Mouse (Mus musculus) heart, embryonic 13.5 days (tissue): ENCODE results near the gene Atxn1l. TPM values are rescaled to one million over a fixed set of nuclear protein-coding genes. Genes with fewer than 3 reads are reported as not detected.

Experiments
- ATAC-seq: fragments of 200-750 bp; cut with Nextera tagmentation; 2 replicates; pipeline ENCODE4 v1.8.0; 2017; ENCODE audit warnings: moderate TSS enrichment; ENCODE audit not compliant: insufficient number of reproducible peaks, low FRiP score, low TSS enrichment; ENCODE audit errors: extremely low read depth
- H3K27ac ChIP-seq: fragments of 300-500 bp; sonication (generic); replicated peaks from 2 replicates; pipeline ENCODE4 v1.5.1; 2015; ENCODE audit warnings: moderate library complexity, mild to moderate bottlenecking, inconsistent platforms
- H3K27me3 ChIP-seq: fragments of 300-500 bp; sonication (generic); replicated peaks from 2 replicates; pipeline ENCODE4 v1.6.1; 2015; ENCODE audit warnings: mild to moderate bottlenecking, inconsistent platforms
- H3K36me3 ChIP-seq: fragments of 300-500 bp; sonication (generic); 2 replicates; pipeline ENCODE4 v1.6.1; 2015; ENCODE audit warnings: mild to moderate bottlenecking, inconsistent platforms
- H3K4me1 ChIP-seq: fragments of 300-500 bp; sonication (generic); 2 replicates; pipeline ENCODE4 v1.6.1; 2015; ENCODE audit warnings: inconsistent platforms
- H3K4me2 ChIP-seq: fragments of 300-500 bp; sonication (generic); 2 replicates; pipeline ENCODE4 v1.6.1; 2015; ENCODE audit warnings: inconsistent platforms, mild to moderate bottlenecking, moderate library complexity
- H3K4me3 ChIP-seq: fragments of 300-500 bp; sonication (generic); 2 replicates; pipeline ENCODE4 v1.5.1; 2015; ENCODE audit warnings: moderate library complexity, mild to moderate bottlenecking, inconsistent platforms
- H3K9ac ChIP-seq: fragments of 300-500 bp; sonication (generic); 2 replicates; pipeline ENCODE4 v1.6.1; 2015; ENCODE audit warnings: inconsistent platforms, mild to moderate bottlenecking, moderate library complexity
- H3K9me3 ChIP-seq: fragments of 300-500 bp; sonication (generic); 2 replicates; pipeline ENCODE4 v1.6.1; 2016; ENCODE audit warnings: inconsistent platforms
- WGBS: fragments of 180-500 bp; shearing (Covaris S2); methylation state at CpG from one replicate; pipeline ENCODE4 v1.1.7; 2015; ENCODE audit warnings: mixed read lengths; 5-methylcytosine and 5-hydroxymethylcytosine counted together
- polyA plus RNA-seq: library from polyadenylated mRNA; unstranded; fragments of >200 nt; fragmentation: Nextera tagmentation; extraction: Ambion mirVana; gene quantifications from 2 replicates; pipeline ENCODE4 v1.2.1, GENCODE M21; 2015

Atxn1l gene
- polyA plus RNA-seq, 1 experiment from 2014 or later = 4.4 TPM

DNA sequence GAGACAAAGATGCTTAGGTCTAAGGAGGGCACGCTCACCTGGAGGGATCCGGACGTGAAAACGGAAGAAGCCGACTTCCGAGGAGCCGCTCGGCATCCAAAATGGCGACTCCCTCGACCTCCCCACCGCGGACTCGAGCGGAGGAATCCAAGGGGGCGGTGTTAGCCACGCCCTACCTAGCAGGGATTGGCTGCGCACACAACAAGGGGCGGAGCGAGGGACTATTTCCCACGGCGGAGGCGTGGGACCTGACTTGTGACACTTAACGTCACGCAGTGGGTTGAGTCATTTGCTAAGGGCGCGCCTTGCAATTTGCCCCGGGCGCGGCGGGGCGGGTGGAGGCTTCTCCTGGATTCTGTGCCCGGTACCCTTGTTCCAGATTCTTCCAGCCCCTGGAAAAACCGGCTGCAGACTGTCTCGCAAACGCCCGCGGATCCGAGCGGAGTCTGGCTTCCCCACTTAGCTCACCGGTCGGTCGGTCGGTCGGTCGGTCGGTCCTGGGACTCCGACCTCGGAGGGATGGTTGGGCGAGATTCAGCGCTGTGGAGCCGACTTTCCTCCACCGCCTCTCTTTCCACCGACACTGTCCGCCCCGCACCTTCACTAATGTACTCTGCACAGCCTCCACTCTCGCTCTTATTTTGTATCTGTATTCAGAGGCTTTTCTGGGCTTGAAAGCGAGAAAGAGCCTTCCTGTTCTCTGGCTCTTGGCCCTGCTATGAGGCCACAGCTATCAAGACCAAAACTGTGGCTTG lies 44.2 kb downstream of the Atxn1l start, which contains the start of gene Ist1:
Gene Ist1, minus strand, starts transcription at position 115 of the 755 bp plus-strand sequence.
- H3K9me3 ChIP-seq = no peaks in the 10 kb centered on the region
- H3K4me3 ChIP-seq = peak within 1 kb of the TSS; percentile 77
- peak within 1 kb of the TSS; percentile 83 for H3K4me2 ChIP-seq
- H3K9ac ChIP-seq = peak within 1 kb of the TSS; percentile 94
- under 1% methylated on average over 57 of the region's 57 CpGs for WGBS
- ATAC-seq = peak; percentile 98
- peaks cover 6% of the 10 kb centered on the region; the same call in 1 of the 2 replicates for H3K36me3 ChIP-seq
- peaks cover 28% of the 10 kb centered on the region for H3K4me1 ChIP-seq
- no peaks in the 10 kb centered on the region for H3K27me3 ChIP-seq
- peak within 1 kb of the TSS; percentile 72 for H3K27ac ChIP-seq

DNA sequence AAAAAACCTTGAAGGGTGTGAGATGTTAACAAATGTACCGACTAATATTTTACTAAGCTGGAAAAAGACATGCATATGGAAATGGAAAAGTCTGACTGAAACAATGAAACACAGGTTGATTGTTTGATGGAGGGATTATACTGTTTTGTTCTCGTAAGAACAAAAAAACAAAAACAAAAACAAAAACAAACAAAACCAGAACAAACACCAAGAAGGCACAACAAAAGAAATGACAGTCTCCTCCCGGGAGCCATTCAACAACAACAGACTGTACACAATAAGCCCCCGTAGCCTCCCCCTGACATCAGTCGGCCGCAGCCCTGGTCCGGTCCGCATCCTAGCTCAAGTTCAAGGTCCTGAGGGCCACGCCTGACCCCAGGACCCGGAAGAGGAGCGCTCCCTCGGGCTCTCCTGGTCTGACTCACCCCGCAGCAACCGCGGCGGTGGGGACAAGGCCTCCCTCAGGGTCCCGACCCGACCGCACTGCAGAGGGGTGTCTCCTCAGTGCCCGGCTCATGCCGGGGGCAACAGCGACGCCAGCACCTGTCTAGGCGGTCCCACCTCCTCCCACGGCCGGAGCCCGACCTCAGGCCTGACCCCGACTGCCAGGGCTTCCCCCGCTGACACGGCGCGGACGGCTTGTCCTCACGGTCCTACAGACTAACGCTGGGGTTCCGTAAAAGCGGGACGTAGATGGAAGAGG lies 44.9 kb downstream of the Atxn1l start:
- Histone ChIP-seq H3K4me1 (peaks cover 28% of the 10 kb centered on the region), H3K4me2 (peak overlapping the region; percentile 79), H3K27ac (peak overlapping the region; percentile 66), H3K36me3 (peaks cover 7% of the 10 kb centered on the region), H3K9me3 (no peaks in the 10 kb centered on the region), H3K9ac (peak overlapping the region; percentile 94), H3K4me3 (peak overlapping the region; percentile 77), H3K27me3 (no peaks in the 10 kb centered on the region)
- peak; percentile 85 for ATAC-seq
- under 1% methylated on average over 38 of the region's 38 CpGs for WGBS

DNA sequence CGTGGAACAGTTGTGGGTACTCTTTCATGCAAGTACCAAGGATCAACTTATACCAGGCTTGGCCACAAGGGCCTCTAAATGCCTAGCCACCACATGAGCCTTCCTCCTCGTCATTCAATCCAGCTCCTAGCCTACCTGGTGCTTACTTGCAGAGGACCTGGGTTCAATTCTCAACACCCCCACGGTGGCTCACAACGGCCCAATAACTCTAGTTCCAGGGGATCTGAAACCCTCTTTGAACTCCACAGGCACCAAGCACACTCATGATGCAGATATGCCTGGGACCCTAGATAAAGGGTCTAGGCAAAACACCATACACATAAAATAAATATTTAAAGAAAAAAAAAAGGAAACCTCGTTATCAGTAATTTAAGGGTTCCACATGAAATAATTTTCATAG lies 45.8 kb downstream of the Atxn1l start:
- Histone ChIP-seq H3K9me3 (no peaks in the 10 kb centered on the region), H3K4me2 (peak overlapping the region; percentile 79), H3K4me3 (peak overlapping the region; percentile 77), H3K9ac (peak overlapping the region; percentile 94), H3K27ac (no peak overlapping the region), H3K27me3 (no peaks in the 10 kb centered on the region), H3K4me1 (peaks cover 30% of the 10 kb centered on the region), H3K36me3 (peaks cover 9% of the 10 kb centered on the region)
- no peak for ATAC-seq
- WGBS = 49% methylated on average over 5 of the region's 5 CpGs

DNA sequence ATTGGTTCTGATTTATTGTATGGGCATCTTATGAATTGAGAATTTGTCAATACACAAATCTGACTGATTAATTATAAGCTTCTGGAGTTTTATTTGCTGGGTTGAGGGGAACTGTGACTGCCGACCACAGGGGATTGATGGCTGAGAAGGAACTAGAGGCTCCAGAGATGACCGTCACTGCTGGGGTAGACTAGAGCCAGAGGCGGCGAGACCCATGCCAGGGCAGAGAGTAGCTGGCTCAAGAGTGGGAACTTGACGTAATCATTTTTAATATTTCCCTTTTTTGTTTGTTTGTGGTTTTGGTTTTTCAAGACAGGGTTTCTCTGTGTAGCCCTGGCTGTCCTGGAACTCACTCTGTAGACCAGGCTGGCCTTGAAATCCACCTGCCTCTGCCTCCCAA lies 50.3 kb downstream of the Atxn1l start:
- Histone ChIP-seq H3K4me1 (peaks cover 29% of the 10 kb centered on the region), H3K4me2 (no peak overlapping the region), H3K27ac (no peak overlapping the region), H3K4me3 (no peak overlapping the region), H3K36me3 (peaks cover 29% of the 10 kb centered on the region), H3K9me3 (no peaks in the 10 kb centered on the region), H3K27me3 (no peaks in the 10 kb centered on the region), H3K9ac (no peak overlapping the region)
- no peak for ATAC-seq
- WGBS = 93% methylated on average over 5 of the region's 5 CpGs

DNA sequence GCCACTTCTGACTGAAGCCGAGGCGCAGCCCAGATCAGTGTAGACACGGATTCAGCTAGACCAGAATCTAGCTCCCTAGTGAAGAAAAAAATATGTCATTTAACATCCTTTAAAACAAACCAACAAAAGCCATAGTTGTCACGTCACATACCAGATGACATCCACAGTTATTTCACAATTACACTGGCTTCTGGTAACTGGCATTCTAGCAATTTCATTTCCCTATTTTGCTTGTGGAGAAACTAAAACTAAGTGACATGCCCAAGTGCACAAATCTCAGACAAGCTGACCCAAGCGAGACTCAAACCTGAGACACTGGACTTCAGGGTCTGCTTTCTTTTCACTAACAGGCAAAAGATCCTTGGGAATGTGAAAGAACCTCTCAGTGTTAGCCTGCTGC lies 55.4 kb downstream of the Atxn1l start:
- H3K27me3 ChIP-seq = no peaks in the 10 kb centered on the region
- H3K9ac ChIP-seq = no peak overlapping the region
- H3K27ac ChIP-seq = no peak overlapping the region
- H3K36me3 ChIP-seq = peaks cover 69% of the 10 kb centered on the region
- no peaks in the 10 kb centered on the region for H3K9me3 ChIP-seq
- no peak for ATAC-seq
- WGBS = 93% methylated on average over 5 of the region's 5 CpGs
- no peak overlapping the region for H3K4me2 ChIP-seq
- H3K4me3 ChIP-seq = no peak overlapping the region
- peaks cover 11% of the 10 kb centered on the region for H3K4me1 ChIP-seq

DNA sequence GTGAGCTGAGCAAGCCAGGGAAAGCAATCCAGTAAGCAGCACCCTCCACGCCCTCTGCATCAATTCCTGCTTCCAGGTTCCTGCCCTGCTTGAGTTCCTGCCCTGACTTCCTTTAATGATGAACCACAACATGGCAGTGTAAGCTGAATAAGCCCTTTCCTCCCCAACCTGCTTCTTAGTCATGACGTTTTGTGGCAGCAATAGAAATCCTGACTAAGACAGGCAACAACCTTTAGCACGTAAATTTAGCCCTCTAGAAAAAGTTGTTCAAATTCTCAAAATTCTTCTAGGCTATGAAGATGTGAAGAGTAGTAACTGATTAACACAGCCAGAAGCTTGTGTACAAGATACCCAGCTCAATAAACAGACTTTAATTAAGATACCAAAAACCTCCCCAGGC lies 56.0 kb downstream of the Atxn1l start:
- no peak overlapping the region for H3K27ac ChIP-seq
- 80% methylated on average over 3 of the region's 3 CpGs for WGBS
- H3K4me1 ChIP-seq = peaks cover 6% of the 10 kb centered on the region
- H3K4me3 ChIP-seq = no peak overlapping the region
- H3K9ac ChIP-seq = no peak overlapping the region
- H3K4me2 ChIP-seq = no peak overlapping the region
- peaks cover 75% of the 10 kb centered on the region for H3K36me3 ChIP-seq
- H3K27me3 ChIP-seq = no peaks in the 10 kb centered on the region
- ATAC-seq = no peak
- no peaks in the 10 kb centered on the region for H3K9me3 ChIP-seq

Other genes with a start within 250 kb of the Atxn1l start
- gene Pmfbp1, start 243.7 kb downstream of the Atxn1l start, polyA plus RNA-seq = 0.06 and 0.13 TPM in 2 replicates
- 14.3 and 14.4 TPM in 2 replicates for gene Dhx38, start 171.9 kb downstream of the Atxn1l start, polyA plus RNA-seq
- 15.3 and 17.7 TPM in 2 replicates for gene Txnl4b, start 171.8 kb downstream of the Atxn1l start, polyA plus RNA-seq
- 0.56 and 0.61 TPM in 2 replicates for gene Hp, start 158.6 kb downstream of the Atxn1l start, polyA plus RNA-seq
- gene Dhodh, start 129.1 kb downstream of the Atxn1l start, polyA plus RNA-seq = 33.6 and 36.7 TPM in 2 replicates
- 0.06 and 0.25 TPM in 2 replicates for gene Pkd1l3, start 123.2 kb downstream of the Atxn1l start, polyA plus RNA-seq
- 81.0 and 84.8 TPM in 2 replicates for gene Ist1, start 44.5 kb downstream of the Atxn1l start, polyA plus RNA-seq
- gene Zfp821, start 32.2 kb downstream of the Atxn1l start, polyA plus RNA-seq = 18.4 and 19.4 TPM in 2 replicates
- gene Ap1g1, start 40.8 kb upstream of the Atxn1l start, polyA plus RNA-seq = 26.5 and 26.6 TPM in 2 replicates
- 1.7 and 1.8 TPM in 2 replicates for gene Phlpp2, start 130.8 kb upstream of the Atxn1l start, polyA plus RNA-seq
- 0.45 and 0.86 TPM in 2 replicates for gene Marveld3, start 224.5 kb upstream of the Atxn1l start, polyA plus RNA-seq